Mouse (Mus musculus) olfactory bulb, adult 2 months (tissue): ENCODE data around the gene Ncaph.

Experiments used
- CTCF ChIP-seq: fragments of 200-500 bp; IDR thresholded peaks from 2 replicates; pipeline ENCODE4 v1.5.1; 2012; ENCODE audit warnings: low read depth, mild to moderate bottlenecking, low read length, moderate library complexity; ENCODE audit not compliant: insufficient read depth
- POLR2A ChIP-seq: fragments of 200-500 bp; IDR thresholded peaks from 2 replicates; pipeline ENCODE4 v1.6.1; 2012; ENCODE audit warnings: mild to moderate bottlenecking, low read depth, low read length, moderate library complexity; ENCODE audit not compliant: insufficient read depth

DNA sequence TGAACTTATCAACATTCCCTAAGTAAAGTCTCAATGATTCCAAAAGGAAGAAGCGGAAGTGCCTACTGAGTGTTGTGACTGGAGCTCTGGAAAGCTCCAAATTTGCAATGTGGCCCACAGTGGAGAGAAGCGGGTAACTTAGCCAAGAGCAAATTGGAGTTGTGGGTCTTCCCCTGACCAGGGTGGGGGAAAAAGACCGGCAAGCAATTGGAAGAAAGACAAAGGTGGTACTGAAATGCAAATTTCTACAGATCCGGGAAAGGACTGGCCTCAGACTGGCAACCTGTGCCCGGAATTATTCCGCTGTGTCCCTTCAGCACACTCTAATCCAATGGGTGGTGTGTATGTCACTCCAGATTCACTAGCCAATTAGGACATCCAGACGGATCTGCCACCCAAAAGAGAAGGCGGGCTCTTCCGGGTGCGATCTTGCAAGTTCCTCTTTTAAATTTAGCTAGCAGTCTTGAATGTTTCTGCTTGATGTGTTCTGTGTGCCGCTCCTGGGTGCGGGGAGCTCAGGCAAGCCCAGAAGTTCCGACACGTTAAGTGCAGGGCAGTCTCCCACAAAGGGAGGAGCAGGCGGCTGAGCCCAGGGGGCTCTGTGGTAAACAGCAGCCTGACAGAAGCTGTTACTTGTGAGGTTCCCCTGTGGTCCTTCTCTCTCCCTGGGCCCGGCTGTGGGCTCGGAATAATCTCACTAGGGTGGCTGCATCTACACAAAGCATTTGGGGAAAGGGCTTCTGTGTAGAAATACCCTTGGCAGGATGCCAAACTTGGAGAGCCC is 49.0 kb upstream of the Ncaph start:
- TF ChIP-seq CTCF (peak; percentile 24; the same call in 1 of the 2 replicates), POLR2A (peak; percentile 41; the same call in 1 of the 2 replicates)
